Mouse (Mus musculus) limb, embryonic 12.5 days (tissue): ENCODE measurements around the gene Lrrc75a. TPM values are rescaled to one million over a fixed set of nuclear protein-coding genes. Genes with fewer than 3 reads are reported as not detected.
A peak's percentile ranks its signal among the peaks of the same experiment; 100 is the strongest.

Source experiments
- ATAC-seq: fragments of 200-750 bp; cut with Nextera tagmentation; 2 replicates; pipeline ENCODE4 v1.8.0; 2017; ENCODE audit warnings: low read depth, moderate TSS enrichment; ENCODE audit not compliant: insufficient number of reproducible peaks, insufficient read depth, low FRiP score, low TSS enrichment
- H3K27ac ChIP-seq: fragments of 300-500 bp; sonication (generic); 2 replicates; pipeline ENCODE4 v1.5.1; 2016; ENCODE audit warnings: mild to moderate bottlenecking, moderate library complexity
- H3K27me3 ChIP-seq: fragments of 300-500 bp; sonication (generic); 2 replicates; pipeline ENCODE4 v1.6.1; 2016; ENCODE audit warnings: mild to moderate bottlenecking, moderate library complexity
- H3K36me3 ChIP-seq: fragments of 300-500 bp; sonication (generic); 2 replicates; pipeline ENCODE4 v1.6.1; 2016; ENCODE audit warnings: mild to moderate bottlenecking, moderate library complexity
- H3K4me1 ChIP-seq: fragments of 300-500 bp; sonication (generic); replicated peaks from 2 replicates; pipeline ENCODE4 v1.6.1; 2016
- H3K4me2 ChIP-seq: fragments of 300-500 bp; sonication (generic); 2 replicates; pipeline ENCODE4 v1.6.1; 2016; ENCODE audit warnings: mild to moderate bottlenecking, moderate library complexity
- H3K4me3 ChIP-seq: fragments of 300-500 bp; sonication (generic); replicated peaks from 2 replicates; pipeline ENCODE4 v1.5.1; 2016; ENCODE audit warnings: mild to moderate bottlenecking
- H3K9ac ChIP-seq: fragments of 300-500 bp; sonication (generic); replicated peaks from 2 replicates; pipeline ENCODE4 v1.6.1; 2016; ENCODE audit warnings: mild to moderate bottlenecking, moderate library complexity
- H3K9me3 ChIP-seq: fragments of 300-500 bp; sonication (generic); 2 replicates; pipeline ENCODE4 v1.6.1; 2016; ENCODE audit warnings: mild to moderate bottlenecking, moderate library complexity
- WGBS: fragments of 180-500 bp; shearing (Covaris S2); methylation state at CpG from one replicate; pipeline ENCODE4 v1.1.7; 2016; 5-methylcytosine and 5-hydroxymethylcytosine counted together
- polyA plus RNA-seq: library from polyadenylated mRNA; unstranded; fragments of >200 nt; fragmentation: Nextera tagmentation; extraction: Ambion mirVana; gene quantifications from 2 replicates; pipeline ENCODE4 v1.2.1, GENCODE M21; 2016

Gene Lrrc75a
- polyA plus RNA-seq, 1 experiment from 2014 or later: 19.2 TPM

DNA sequence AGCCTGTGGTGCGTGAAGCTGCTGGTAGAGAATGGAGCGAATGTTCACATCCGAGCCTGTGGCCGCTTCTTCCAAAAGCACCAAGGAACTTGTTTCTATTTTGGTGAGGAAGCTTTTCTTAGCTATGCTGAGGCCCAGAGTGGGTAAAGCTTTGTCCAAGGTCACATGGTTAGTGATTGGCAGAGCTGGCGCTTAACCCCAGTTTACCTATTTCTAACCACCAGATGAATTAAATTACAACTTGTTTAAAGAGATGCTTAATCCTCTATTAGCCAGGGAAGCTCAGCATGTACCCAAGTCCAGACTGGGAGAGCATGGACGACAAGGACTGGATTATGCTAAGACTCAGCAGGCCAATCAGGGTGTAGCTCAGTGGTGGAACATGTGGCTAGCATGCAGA, 65.3 kb downstream of the Lrrc75a start:
- no peaks in the 10 kb centered on the region for H3K36me3 ChIP-seq
- no peak overlapping the region for H3K4me2 ChIP-seq
- no peak for ATAC-seq
- 81% methylated on average over 6 of the region's 6 CpGs for WGBS
- H3K4me3 ChIP-seq: no peak overlapping the region
- H3K4me1 ChIP-seq: no peaks in the 10 kb centered on the region
- no peak overlapping the region for H3K27ac ChIP-seq
- H3K9ac ChIP-seq: no peak overlapping the region
- H3K9me3 ChIP-seq: no peaks in the 10 kb centered on the region
- no peaks in the 10 kb centered on the region for H3K27me3 ChIP-seq

DNA sequence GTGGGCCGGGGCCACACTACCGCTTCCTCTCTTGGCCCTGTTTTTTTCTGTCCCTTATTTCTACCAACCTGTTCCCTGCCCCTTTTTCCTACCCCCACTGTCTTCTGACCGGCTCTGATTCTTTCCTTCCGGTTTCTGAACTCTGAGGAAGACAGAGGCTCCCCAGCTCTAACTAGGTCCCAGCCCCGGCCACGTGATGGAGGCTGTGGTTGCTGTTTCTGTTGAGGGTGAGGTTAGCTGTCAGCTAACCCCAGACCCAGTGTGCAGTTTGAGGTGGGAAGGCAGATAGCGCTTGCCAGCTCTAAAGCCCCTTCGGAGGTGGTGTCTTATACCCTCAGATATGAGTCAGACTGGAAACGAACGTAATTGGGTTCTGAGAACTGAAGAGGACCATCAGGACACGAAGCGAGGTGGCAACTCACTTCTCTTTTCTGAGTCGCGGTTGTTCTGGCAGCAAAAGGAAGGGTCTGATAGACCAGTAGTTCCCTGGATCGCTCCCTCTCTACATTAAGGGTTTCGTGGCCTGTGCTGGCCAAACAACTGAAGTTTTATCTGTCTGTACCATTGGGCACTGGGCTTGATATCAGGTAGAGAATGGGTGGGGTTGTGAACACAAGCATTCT, 71.7 kb downstream of the Lrrc75a start:
- ATAC-seq: no peak
- no peaks in the 10 kb centered on the region for H3K9me3 ChIP-seq
- peak overlapping the region; percentile 50; the same call in 1 of the 2 replicates for H3K4me3 ChIP-seq
- H3K27me3 ChIP-seq: peaks cover 15% of the 10 kb centered on the region
- no peak overlapping the region for H3K27ac ChIP-seq
- H3K9ac ChIP-seq: no peak overlapping the region
- no peaks in the 10 kb centered on the region for H3K36me3 ChIP-seq
- peaks cover 8% of the 10 kb centered on the region; the same call in 1 of the 2 replicates for H3K4me1 ChIP-seq
- peak overlapping the region; percentile 99; the same call in 1 of the 2 replicates for H3K4me2 ChIP-seq
- WGBS: 62% methylated on average over 16 of the region's 16 CpGs

DNA sequence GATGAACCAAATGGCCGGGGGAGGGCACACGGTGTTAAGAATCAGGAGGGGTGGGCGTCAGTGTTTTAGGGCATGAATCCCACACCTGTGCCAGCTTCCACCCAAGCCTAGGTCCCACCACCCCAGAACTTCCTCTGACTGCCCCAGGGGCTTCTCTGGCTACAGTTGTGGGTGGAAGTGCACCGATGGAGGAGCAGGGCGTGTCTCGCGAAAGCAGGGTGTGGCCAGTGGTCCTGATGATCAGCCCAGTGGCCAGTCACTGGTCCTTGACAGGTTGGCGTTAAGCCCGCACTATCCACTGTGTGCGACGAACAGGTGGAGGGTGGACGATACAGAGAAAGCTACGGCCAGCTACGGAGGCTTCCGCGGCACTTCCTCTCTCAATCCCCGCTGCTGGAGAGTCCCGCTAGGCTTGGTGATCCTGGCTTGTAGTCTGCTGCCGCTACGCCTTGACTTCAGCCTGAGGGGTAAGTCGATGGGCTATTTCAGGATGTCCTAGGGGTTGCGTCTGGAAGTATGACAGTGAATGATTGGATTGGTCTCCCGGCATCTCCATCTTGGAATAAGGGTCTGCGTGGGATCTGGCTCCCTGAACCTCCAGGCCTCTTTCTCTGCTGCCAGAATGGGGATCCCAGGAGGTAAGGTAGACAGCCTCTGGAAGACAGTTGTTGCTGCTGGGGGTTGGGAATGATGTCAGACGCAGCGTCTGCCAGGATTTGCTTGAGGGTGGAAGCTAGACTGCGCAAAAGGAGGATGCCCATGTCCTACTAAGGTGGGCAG, 72.5 kb downstream of the Lrrc75a start:
- no peak; the same call in 1 of the 2 replicates for ATAC-seq
- H3K27me3 ChIP-seq: peaks cover 15% of the 10 kb centered on the region
- peaks cover 8% of the 10 kb centered on the region; the same call in 1 of the 2 replicates for H3K4me1 ChIP-seq
- H3K27ac ChIP-seq: no peak overlapping the region
- H3K36me3 ChIP-seq: no peaks in the 10 kb centered on the region
- H3K4me3 ChIP-seq: peak overlapping the region; percentile 50
- H3K4me2 ChIP-seq: peak overlapping the region; percentile 99
- H3K9me3 ChIP-seq: no peaks in the 10 kb centered on the region
- WGBS: 6% methylated on average over 27 of the region's 27 CpGs
- peak overlapping the region; percentile 50 for H3K9ac ChIP-seq

DNA sequence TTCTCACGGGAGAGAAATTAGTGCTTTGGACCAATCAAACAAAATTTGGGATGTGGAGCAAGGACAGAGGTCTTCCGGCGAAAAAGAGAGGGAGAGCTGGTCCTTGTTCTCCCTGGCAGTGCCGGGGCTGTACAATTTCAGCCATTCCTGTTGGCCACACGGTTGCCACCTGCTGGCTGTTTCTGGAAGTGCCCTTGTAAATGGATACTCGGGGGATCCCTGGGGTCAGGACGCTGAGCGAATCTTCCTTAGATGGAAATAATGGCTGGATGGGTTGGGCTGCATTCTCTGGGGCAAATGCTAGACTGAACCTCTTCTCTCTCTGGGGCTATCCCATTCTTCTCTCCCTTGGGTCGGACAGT, 73.0 kb downstream of the Lrrc75a start:
- no peaks in the 10 kb centered on the region for H3K36me3 ChIP-seq
- H3K27ac ChIP-seq: no peak overlapping the region
- H3K4me2 ChIP-seq: peak overlapping the region; percentile 99
- H3K9ac ChIP-seq: peak overlapping the region; percentile 50
- H3K27me3 ChIP-seq: peaks cover 15% of the 10 kb centered on the region
- 4% methylated on average over 9 of the region's 9 CpGs for WGBS
- peak overlapping the region; percentile 50 for H3K4me3 ChIP-seq
- ATAC-seq: 0 out of 2 replicates have a peak, but pooled peaks have one; percentile 37
- H3K4me1 ChIP-seq: peaks cover 8% of the 10 kb centered on the region; the same call in 1 of the 2 replicates
- no peaks in the 10 kb centered on the region for H3K9me3 ChIP-seq

DNA sequence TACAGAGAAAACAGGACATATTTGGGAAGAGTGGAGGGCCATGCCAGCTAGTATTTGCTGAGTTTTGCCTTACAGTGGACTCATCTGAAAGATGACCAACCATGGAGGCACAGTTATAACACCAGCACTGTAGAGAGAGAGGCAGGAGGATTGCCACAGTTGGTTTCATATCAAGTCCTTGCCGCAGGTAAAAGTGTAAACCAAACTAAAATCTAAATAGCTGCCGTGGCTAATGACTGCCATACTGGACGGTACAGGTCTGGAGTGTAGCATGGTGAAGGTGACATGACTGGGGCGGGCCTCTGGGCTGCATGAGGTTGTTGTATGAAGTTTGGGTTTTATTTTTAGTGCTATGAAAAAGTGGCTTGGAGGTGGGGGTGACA, 73.6 kb downstream of the Lrrc75a start:
- no peak overlapping the region for H3K4me3 ChIP-seq
- H3K27ac ChIP-seq: no peak overlapping the region
- H3K27me3 ChIP-seq: peaks cover 15% of the 10 kb centered on the region
- peaks cover 8% of the 10 kb centered on the region; the same call in 1 of the 2 replicates for H3K4me1 ChIP-seq
- H3K36me3 ChIP-seq: no peaks in the 10 kb centered on the region
- H3K9ac ChIP-seq: no peak overlapping the region
- no peak overlapping the region for H3K4me2 ChIP-seq
- 80% methylated on average over 4 of the region's 4 CpGs for WGBS
- H3K9me3 ChIP-seq: no peaks in the 10 kb centered on the region
- ATAC-seq: no peak

DNA sequence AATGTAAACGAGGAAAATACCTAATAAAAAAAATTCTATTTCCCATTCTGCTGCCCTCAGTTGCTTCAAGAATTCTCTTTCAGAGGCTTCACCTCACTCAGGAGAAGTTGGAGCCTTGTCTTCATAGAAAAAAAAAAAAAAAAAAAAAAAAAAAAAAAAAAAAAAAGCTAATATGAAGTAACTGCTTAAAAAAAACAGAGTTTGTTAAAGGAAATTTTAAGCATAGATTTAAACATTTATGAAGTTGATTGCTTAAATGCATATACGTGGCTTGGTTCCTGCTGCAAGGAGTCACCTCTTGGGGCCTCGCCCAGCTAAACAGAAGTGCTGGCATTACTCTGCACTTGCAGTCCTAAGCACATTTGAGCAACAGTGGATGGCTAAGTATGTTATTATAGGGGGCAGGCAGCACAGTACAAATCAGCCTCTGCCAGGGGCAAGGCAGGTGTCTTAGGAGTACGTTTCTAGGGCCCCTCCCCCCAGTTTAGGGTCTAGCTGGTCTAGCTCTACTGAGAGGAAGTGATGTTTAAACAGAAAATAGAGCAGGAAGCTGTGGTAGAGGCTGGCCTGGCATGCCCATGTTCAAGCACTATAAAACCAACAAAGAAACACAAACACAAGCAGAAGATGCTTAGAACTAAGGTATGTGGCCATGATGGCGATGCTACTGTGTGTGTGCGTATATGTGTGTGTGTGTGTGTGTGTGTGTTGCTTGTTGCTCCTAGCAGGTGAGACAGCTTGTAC, 74.2 kb downstream of the Lrrc75a start, which contains the start of gene Trpv2:
Gene Trpv2, plus strand, starts transcription at position 528 of the 744 bp plus-strand sequence.
- no peak within 1 kb of the TSS for H3K27ac ChIP-seq
- ATAC-seq: no peak
- 81% methylated on average over 6 of the region's 6 CpGs for WGBS
- H3K4me3 ChIP-seq: peak within 1 kb of the TSS; percentile 50
- no peaks in the 10 kb centered on the region; the same call in 1 of the 2 replicates for H3K9me3 ChIP-seq
- H3K36me3 ChIP-seq: no peaks in the 10 kb centered on the region
- peak within 1 kb of the TSS; percentile 99 for H3K4me2 ChIP-seq
- no peak within 1 kb of the TSS for H3K9ac ChIP-seq
- peaks cover 15% of the 10 kb centered on the region for H3K27me3 ChIP-seq
- H3K4me1 ChIP-seq: peaks cover 8% of the 10 kb centered on the region; the same call in 1 of the 2 replicates

DNA sequence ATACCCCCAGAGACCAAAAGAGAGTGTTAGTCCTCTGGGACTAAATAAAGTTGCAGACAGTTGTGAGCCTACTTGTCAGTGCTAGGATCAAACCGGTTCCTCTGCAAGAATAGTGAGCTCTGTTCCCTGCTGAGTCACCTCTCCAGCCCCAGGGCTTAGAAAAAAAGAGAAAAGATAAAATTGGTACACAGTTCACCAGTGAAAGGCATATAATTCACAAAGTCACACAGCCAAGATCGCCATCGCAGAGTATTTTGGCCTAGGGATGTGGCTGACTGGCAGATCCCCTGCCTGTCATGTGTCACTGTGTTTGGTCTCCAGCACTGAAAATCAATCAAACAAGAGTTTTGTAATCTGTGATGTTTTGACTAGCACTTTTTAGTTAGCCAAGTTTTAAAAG, 80.0 kb downstream of the Lrrc75a start:
- Histone ChIP-seq H3K27me3 (no peaks in the 10 kb centered on the region), H3K9me3 (no peaks in the 10 kb centered on the region; the same call in 1 of the 2 replicates), H3K36me3 (no peaks in the 10 kb centered on the region), H3K4me3 (no peak overlapping the region), H3K27ac (no peak overlapping the region), H3K4me2 (no peak overlapping the region), H3K4me1 (no peaks in the 10 kb centered on the region), H3K9ac (no peak overlapping the region)
- no peak for ATAC-seq
- 76% methylated on average over 3 of the region's 3 CpGs for WGBS

DNA sequence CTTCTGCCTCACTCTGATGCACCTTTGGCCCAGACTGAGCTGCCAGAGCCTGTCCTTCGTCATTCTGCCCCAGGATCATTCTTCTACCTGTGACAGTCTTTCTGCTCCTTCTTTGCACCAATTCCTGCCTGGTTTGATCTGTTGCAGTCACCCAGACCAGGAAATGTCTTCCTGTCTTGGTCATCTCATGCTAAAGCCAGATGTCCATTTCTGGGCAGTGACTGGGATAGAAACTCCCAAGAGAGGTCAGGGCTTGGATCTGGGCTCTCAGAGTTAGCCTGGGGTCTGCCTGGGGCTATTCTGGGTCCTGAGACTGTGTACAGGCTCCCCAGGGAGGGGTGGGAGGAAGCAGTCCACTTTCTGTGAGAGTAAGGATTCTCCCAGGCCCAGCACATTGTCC, 82.1 kb downstream of the Lrrc75a start:
- no peak overlapping the region for H3K4me2 ChIP-seq
- H3K27me3 ChIP-seq: no peaks in the 10 kb centered on the region
- no peaks in the 10 kb centered on the region; the same call in 1 of the 2 replicates for H3K9me3 ChIP-seq
- no peaks in the 10 kb centered on the region for H3K36me3 ChIP-seq
- H3K4me1 ChIP-seq: 0 out of 2 replicates have a peak, but pooled peaks cover 3% of the 10 kb centered on the region
- no peak overlapping the region for H3K4me3 ChIP-seq
- ATAC-seq: no peak
- H3K27ac ChIP-seq: no peak overlapping the region
- H3K9ac ChIP-seq: no peak overlapping the region
- WGBS: 52% methylated on average over 1 of the region's 1 CpGs

DNA sequence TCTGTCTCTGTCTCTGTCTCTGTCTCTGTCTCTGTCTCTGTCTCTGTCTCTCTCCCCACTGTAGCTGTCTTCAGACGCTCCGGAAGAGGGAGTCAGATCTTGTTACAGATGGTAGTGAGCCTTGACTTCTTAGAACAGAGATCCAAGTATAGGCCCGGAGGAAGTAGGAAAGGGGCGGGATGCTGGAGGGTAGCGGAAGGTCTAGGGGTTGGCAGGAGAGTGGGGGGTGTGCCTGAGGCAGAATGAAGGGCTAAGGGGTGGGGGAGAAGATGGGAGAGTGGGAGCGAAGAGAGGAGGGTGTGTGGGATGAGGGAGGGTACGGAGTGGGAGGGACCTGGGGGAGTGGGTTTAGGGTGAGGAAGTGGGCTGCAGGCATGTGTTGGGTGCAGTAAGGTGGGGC, 82.6 kb downstream of the Lrrc75a start:
- 69% methylated on average over 7 of the region's 7 CpGs for WGBS
- Histone ChIP-seq H3K27ac (no peak overlapping the region), H3K4me1 (0 out of 2 replicates have a peak, but pooled peaks cover 3% of the 10 kb centered on the region), H3K4me3 (no peak overlapping the region), H3K9ac (no peak overlapping the region), H3K36me3 (no peaks in the 10 kb centered on the region), H3K4me2 (no peak overlapping the region), H3K27me3 (no peaks in the 10 kb centered on the region), H3K9me3 (no peaks in the 10 kb centered on the region; the same call in 1 of the 2 replicates)
- no peak for ATAC-seq

DNA sequence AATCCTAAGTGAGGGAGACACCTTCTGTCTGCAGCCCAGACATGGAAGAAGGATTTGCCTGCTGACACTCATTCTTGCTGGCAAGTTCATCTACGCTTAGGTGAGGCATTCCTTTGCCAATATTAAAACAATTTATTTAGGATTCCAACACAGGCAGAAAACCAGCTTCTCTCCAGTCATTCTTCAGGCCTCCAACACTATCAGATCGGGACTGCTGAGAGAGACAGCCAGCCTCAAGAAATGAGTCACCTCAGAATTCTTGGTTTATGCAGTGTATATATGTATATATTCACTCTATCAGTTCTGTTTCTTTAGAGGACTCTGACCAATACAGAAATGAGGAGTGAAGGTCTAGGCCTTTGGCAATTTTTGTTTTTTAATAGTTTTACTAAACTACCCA, 84.7 kb downstream of the Lrrc75a start:
- Histone ChIP-seq H3K36me3 (no peaks in the 10 kb centered on the region), H3K9me3 (no peaks in the 10 kb centered on the region), H3K4me3 (no peak overlapping the region), H3K27me3 (no peaks in the 10 kb centered on the region), H3K4me1 (0 out of 2 replicates have a peak, but pooled peaks cover 3% of the 10 kb centered on the region), H3K9ac (no peak overlapping the region), H3K27ac (no peak overlapping the region), H3K4me2 (no peak overlapping the region)
- no peak for ATAC-seq
- 91% methylated on average over 2 of the region's 2 CpGs for WGBS
